Mouse (Mus musculus): ENCODE results near the gene Upf2.

GRCm38 (mm10) chr2:6055466-6055865 is 104.2 kb downstream of the Upf2 start:
- no peak for TF ChIP-seq POLR2A (IDR thresholded peaks at IDR 0.05; ENCODE audit: control insufficient read depth, extremely low read depth, insufficient read depth, low read length, poor library complexity)
- TF ChIP-seq CTCF (IDR thresholded peaks at IDR 0.05; ENCODE audit: borderline replicate concordance, control insufficient read depth, extremely low read depth, insufficient read depth, low read length, poor library complexity), result no peak
